Mouse (Mus musculus): ENCODE results near the gene Bcl11a. TPM values are rescaled to one million over a fixed set of nuclear protein-coding genes. Genes with fewer than 3 reads are reported as not detected.

The Bcl11a gene
- total and polyA plus RNA-seq, 3 experiments = 37.0 to 112 (median 83.8) TPM

GRCm38 (mm10) chr11:24217741-24218333 is 140.0 kb downstream of the Bcl11a start:
- Histone ChIP-seq H3K79me2 (ENCODE audit: control insufficient read depth, insufficient read depth, low read length, poor library complexity) (no peaks in the 10 kb centered on the region), H3K9me3 (replicated peaks; ENCODE audit: insufficient read depth, low read length) (no peaks in the 10 kb centered on the region), H3K27ac (ENCODE audit: control insufficient read depth, low read depth, low read length) (no peak overlapping the region), H3K27me3 (ENCODE audit: control insufficient read depth in 1 of 2, insufficient read depth in 2 of 2, low read length in 2 of 2) (peaks cover 2 to 5% of the 10 kb centered on the region in 2 experiments; a peak in 2 of 4 replicates), H3K4me1 (ENCODE audit: control insufficient read depth in 1 of 2, insufficient read depth in 2 of 2, low read length in 2 of 2) (no peaks in the 10 kb centered on the region; a peak in 1 of 4 replicates), H3K36me3 (ENCODE audit: control insufficient read depth in 1 of 2, insufficient read depth in 2 of 2, low read length in 2 of 2) (no peaks in the 10 kb centered on the region), H3K4me3 (ENCODE audit: control insufficient read depth in 1 of 2, insufficient read depth in 1 of 2, low read depth in 2 of 2, low read length in 2 of 2) (no peak overlapping the region), H3K9ac (ENCODE audit: control insufficient read depth, low read depth, low read length, poor library complexity, severe bottlenecking) (no peak overlapping the region)
- no peak for DNase-seq (ENCODE audit: low read depth, low spot score)
- TF ChIP-seq JUND (IDR thresholded peaks at IDR 0.05; ENCODE audit: low read depth, low read length) = no peak
- no peak for TF ChIP-seq BHLHE40 (IDR thresholded peaks at IDR 0.05; ENCODE audit: borderline replicate concordance, low read depth, low read length)
- TF ChIP-seq TAL1 (IDR thresholded peaks at IDR 0.05; ENCODE audit: low read length) = no peak
- TF ChIP-seq MYB (IDR thresholded peaks at IDR 0.05; ENCODE audit: low read depth, low read length) = no peak
- TF ChIP-seq EP300 (IDR thresholded peaks at IDR 0.05; ENCODE audit: low read depth in 1 of 2, low read length in 2 of 2) = no peak
- TF ChIP-seq MAFK (IDR thresholded peaks at IDR 0.05; ENCODE audit: borderline replicate concordance, low read depth, low read length) = no peak
- TF ChIP-seq NELFE (IDR thresholded peaks at IDR 0.05; ENCODE audit: low read depth, low read length) = no peak
- no peak for TF ChIP-seq UBTF (IDR thresholded peaks at IDR 0.05; ENCODE audit: borderline replicate concordance, insufficient read depth, low read depth, low read length)
- TF ChIP-seq MYC (IDR thresholded peaks at IDR 0.05; ENCODE audit: low read depth, low read length) = no peak
- no peak for TF ChIP-seq POLR2AphosphoS2 (IDR thresholded peaks at IDR 0.05; ENCODE audit: low read length)
- TF ChIP-seq HCFC1 (IDR thresholded peaks at IDR 0.05; ENCODE audit: low read depth, low read length) = no peak
- no peak for TF ChIP-seq SMC3 (IDR thresholded peaks at IDR 0.05; ENCODE audit: low read depth, low read length)
- TF ChIP-seq SIN3A (IDR thresholded peaks at IDR 0.05; ENCODE audit: low read length) = no peak
- TF ChIP-seq NRF1 (IDR thresholded peaks at IDR 0.05; ENCODE audit: insufficient read depth, low read depth, low read length, poor library complexity, severe bottlenecking) = no peak
- no peak for TF ChIP-seq KAT2A (conservative IDR thresholded peaks at IDR 0.05; ENCODE audit: low read depth, low read length)
- TF ChIP-seq MAZ (IDR thresholded peaks at IDR 0.05; ENCODE audit: low read depth, low read length) = no peak
- TF ChIP-seq CHD2 (IDR thresholded peaks at IDR 0.05; ENCODE audit: low read length) = no peak
- no peak for TF ChIP-seq TBP (IDR thresholded peaks at IDR 0.05; ENCODE audit: low read depth, low read length)

DNA sequence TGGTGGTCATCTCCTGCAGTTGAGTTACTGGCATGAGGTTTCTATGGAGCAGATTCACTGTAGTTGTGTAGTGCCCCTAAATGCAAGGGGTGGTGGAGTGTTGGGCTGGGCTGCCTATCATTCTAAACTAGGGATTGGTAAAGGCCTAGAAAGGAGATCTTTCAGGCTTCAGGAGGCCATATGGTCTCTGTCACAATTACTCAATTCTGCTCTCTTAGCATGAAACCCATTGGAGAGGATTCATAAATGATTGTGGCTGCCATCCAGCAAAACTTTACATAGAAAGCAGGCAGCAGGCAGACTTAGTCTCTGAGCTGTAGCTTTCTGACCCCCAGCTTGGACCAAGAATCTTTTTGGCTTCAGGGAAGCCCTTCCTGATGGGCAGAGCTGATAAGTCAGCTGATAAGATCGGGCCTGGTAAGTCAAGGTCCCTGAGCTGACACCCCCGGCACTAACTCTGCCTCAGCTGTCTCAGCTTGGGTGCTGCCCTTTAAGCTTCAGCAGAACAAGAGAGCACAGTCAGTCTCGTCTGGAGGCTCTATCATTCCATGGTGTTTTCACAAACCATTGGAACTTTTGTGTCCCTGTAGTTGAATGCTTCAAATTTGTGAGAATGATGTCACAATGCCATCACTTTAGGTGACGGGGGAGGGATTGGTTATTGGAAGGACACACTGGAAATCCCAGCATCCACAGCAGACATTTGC is 143.9 kb downstream of the Bcl11a start:
- H3K27me3 ChIP-seq (ENCODE audit: control insufficient read depth in 1 of 2, insufficient read depth in 2 of 2, low read length in 2 of 2) = peaks cover 6 to 8% of the 10 kb centered on the region in 2 experiments; a peak in 3 of 4 replicates
- H3K79me2 ChIP-seq (ENCODE audit: control insufficient read depth, insufficient read depth, low read length, poor library complexity) = no peaks in the 10 kb centered on the region
- no peak overlapping the region for H3K9ac ChIP-seq (ENCODE audit: control insufficient read depth, low read depth, low read length, poor library complexity, severe bottlenecking)
- no peaks in the 10 kb centered on the region for H3K4me1 ChIP-seq (ENCODE audit: control insufficient read depth in 1 of 2, insufficient read depth in 2 of 2, low read length in 2 of 2)
- no peaks in the 10 kb centered on the region for H3K36me3 ChIP-seq (ENCODE audit: control insufficient read depth in 1 of 2, insufficient read depth in 2 of 2, low read length in 2 of 2)
- H3K27ac ChIP-seq (ENCODE audit: control insufficient read depth, low read depth, low read length) = no peak overlapping the region
- H3K4me3 ChIP-seq (ENCODE audit: control insufficient read depth in 1 of 2, insufficient read depth in 1 of 2, low read depth in 2 of 2, low read length in 2 of 2) = no peak overlapping the region
- DNase-seq (ENCODE audit: low read depth, low spot score) = no peak
- no peaks in the 10 kb centered on the region for H3K9me3 ChIP-seq (replicated peaks; ENCODE audit: insufficient read depth, low read length)
- TF ChIP-seq CHD2 (IDR thresholded peaks at IDR 0.05; ENCODE audit: low read length) (no peak), JUND (IDR thresholded peaks at IDR 0.05; ENCODE audit: low read depth, low read length) (no peak), ELF1 (IDR thresholded peaks at IDR 0.05; ENCODE audit: low read depth, low read length) (no peak), MYC (IDR thresholded peaks at IDR 0.05; ENCODE audit: low read depth, low read length) (no peak), MAFK (IDR thresholded peaks at IDR 0.05; ENCODE audit: borderline replicate concordance, low read depth, low read length) (no peak), USF2 (IDR thresholded peaks at IDR 0.05; ENCODE audit: borderline replicate concordance in 1 of 2, insufficient read depth in 1 of 2, low read depth in 1 of 2, low read length in 2 of 2) (no peak), E2F4 (IDR thresholded peaks at IDR 0.05; ENCODE audit: borderline replicate concordance, low read depth, low read length) (no peak), POLR2A (IDR thresholded peaks at IDR 0.05; ENCODE audit: control insufficient read depth in 1 of 2, insufficient read depth in 1 of 2, low read depth in 1 of 2, low read length in 2 of 2, poor library complexity in 1 of 2) (no peak), MAZ (IDR thresholded peaks at IDR 0.05; ENCODE audit: low read depth, low read length) (no peak), UBTF (IDR thresholded peaks at IDR 0.05; ENCODE audit: borderline replicate concordance, insufficient read depth, low read depth, low read length) (no peak), MXI1 (IDR thresholded peaks at IDR 0.05; ENCODE audit: low read depth, low read length) (no peak), CTCF (IDR thresholded peaks at IDR 0.05 in 2 of 3, conservative IDR thresholded peaks at IDR 0.05 in 1 of 3; ENCODE audit: control insufficient read depth in 1 of 3, insufficient read depth in 1 of 3, low read depth in 2 of 3, low read length in 3 of 3, poor library complexity in 1 of 3, severe bottlenecking in 1 of 3) (no peak), POLR2AphosphoS2 (IDR thresholded peaks at IDR 0.05; ENCODE audit: low read length) (no peak), RCOR1 (IDR thresholded peaks at IDR 0.05; ENCODE audit: low read depth, low read length) (no peak)

Data from MEL (cell line).